Mouse (Mus musculus) MEL (cell line): ENCODE measurements at regions not wholly inside any gene's neighbourhood (a gene's known extent, or its start where the extent isn't known, plus 50 kb on each side); places are given as distances from the start of the nearest gene placed in this dataset.

Experiments
- DNase-seq: peaks from one replicate; pipeline ENCODE4 v3.0.0; 2011; ENCODE audit warnings: low read depth, low spot score
- H3K27ac ChIP-seq: 2 replicates; pipeline ENCODE4 v1.5.1; 2012; ENCODE audit warnings: low read depth, mild to moderate bottlenecking, control low read depth, low read length, moderate library complexity; ENCODE audit not compliant: control insufficient read depth
- H3K27me3 ChIP-seq, 2 experiments: fragments of 150-350 bp in 1 of 2; sonication (generic) in 1 of 2; 2 replicates each; pipeline ENCODE4 v1.6.1; 2012; ENCODE audit warnings: low read length in 2 of 2, mild to moderate bottlenecking in 2 of 2, improper control_type of control experiment in 1 of 2, moderate library complexity in 1 of 2; ENCODE audit not compliant: insufficient read depth in 2 of 2, control insufficient read depth in 1 of 2
- H3K36me3 ChIP-seq, 2 experiments: 2 replicates each; pipeline ENCODE4 v1.6.1; 2012 to 2014; ENCODE audit warnings: low read length in 2 of 2, improper control_type of control experiment in 1 of 2, inconsistent platforms in 1 of 2, mild to moderate bottlenecking in 1 of 2; ENCODE audit not compliant: insufficient read depth in 2 of 2, control insufficient read depth in 1 of 2
- H3K4me1 ChIP-seq, 2 experiments: fragments of 150-350 bp in 1 of 2; sonication (generic) in 1 of 2; 2 replicates each; pipeline ENCODE4 v1.6.1; 2012; ENCODE audit warnings: low read length in 2 of 2, improper control_type of control experiment in 1 of 2, mild to moderate bottlenecking in 1 of 2; ENCODE audit not compliant: insufficient read depth in 2 of 2, control insufficient read depth in 1 of 2
- H3K4me3 ChIP-seq, 2 experiments: fragments of 150-350 bp in 1 of 2; sonication (generic) in 1 of 2; 2 replicates each; pipeline ENCODE4 v1.5.1; 2012; ENCODE audit warnings: low read depth in 2 of 2, low read length in 2 of 2, mild to moderate bottlenecking in 2 of 2, moderate library complexity in 2 of 2, control low read depth in 1 of 2, improper control_type of control experiment in 1 of 2; ENCODE audit not compliant: control insufficient read depth in 1 of 2, insufficient read depth in 1 of 2
- H3K79me2 ChIP-seq: 2 replicates; pipeline ENCODE4 v1.6.1; 2012; ENCODE audit warnings: mild to moderate bottlenecking, low read length, moderate library complexity; ENCODE audit not compliant: control insufficient read depth, poor library complexity, insufficient read depth
- H3K9ac ChIP-seq: 2 replicates; pipeline ENCODE4 v1.6.1; 2012; ENCODE audit warnings: low read depth, mild to moderate bottlenecking, control low read depth, low read length, moderate library complexity; ENCODE audit not compliant: control insufficient read depth, poor library complexity, severe bottlenecking
- H3K9me3 ChIP-seq: fragments of 150-350 bp; sonication (generic); replicated peaks from 2 replicates; pipeline ENCODE4 v1.6.1; 2012; ENCODE audit warnings: mild to moderate bottlenecking, low read length, improper control_type of control experiment, moderate library complexity; ENCODE audit not compliant: insufficient read depth
- BHLHE40 ChIP-seq: IDR thresholded peaks from 2 replicates; pipeline ENCODE4 v1.6.1; 2012; ENCODE audit warnings: low read depth, mild to moderate bottlenecking, inconsistent platforms, low read length, improper control_type of control experiment, borderline replicate concordance
- CHD1 ChIP-seq: IDR thresholded peaks from 2 replicates; pipeline ENCODE4 v1.6.1; 2012; ENCODE audit warnings: low read depth, mild to moderate bottlenecking, inconsistent platforms, low read length, improper control_type of control experiment
- CTCF ChIP-seq, 3 experiments: IDR thresholded peaks in 2 of 3; conservative IDR thresholded peaks in 1 of 3; 2 replicates each; pipeline ENCODE4 v1.5.1; 2011 to 2012; ENCODE audit warnings: low read length in 3 of 3, low read depth in 2 of 3, mild to moderate bottlenecking in 2 of 3, improper control_type of control experiment in 1 of 3, inconsistent platforms in 1 of 3, mixed read lengths in 1 of 3, moderate library complexity in 1 of 3; ENCODE audit not compliant: control insufficient read depth in 1 of 3, insufficient read depth in 1 of 3, poor library complexity in 1 of 3, severe bottlenecking in 1 of 3
- E2F4 ChIP-seq: IDR thresholded peaks from 2 replicates; pipeline ENCODE4 v1.6.1; 2011; ENCODE audit warnings: low read depth, low read length, improper control_type of control experiment, borderline replicate concordance
- GABPA ChIP-seq: IDR thresholded peaks from 2 replicates; pipeline ENCODE4 v1.6.1; 2012; ENCODE audit warnings: low read depth, mild to moderate bottlenecking, inconsistent platforms, low read length, improper control_type of control experiment, moderate library complexity
- JUND ChIP-seq: IDR thresholded peaks from 2 replicates; pipeline ENCODE4 v1.6.1; 2011; ENCODE audit warnings: low read depth, mild to moderate bottlenecking, improper control_type of control experiment, low read length
- POLR2AphosphoS2 ChIP-seq: IDR thresholded peaks from 2 replicates; pipeline ENCODE4 v1.6.1; 2011; ENCODE audit warnings: low read length, improper control_type of control experiment
- RAD21 ChIP-seq: IDR thresholded peaks from 2 replicates; pipeline ENCODE4 v1.6.1; 2011; ENCODE audit warnings: mild to moderate bottlenecking, low read depth, low read length, improper control_type of control experiment
- ZKSCAN1 ChIP-seq: IDR thresholded peaks from 2 replicates; pipeline ENCODE4 v1.6.1; 2012; ENCODE audit warnings: low read depth, mild to moderate bottlenecking, inconsistent platforms, low read length, improper control_type of control experiment, moderate library complexity

- no peak overlapping the region for H3K9ac ChIP-seq
- TF ChIP-seq ZKSCAN1 (no peak), CTCF (IDR thresholded peaks at IDR 0.05 in 2 of 3, conservative IDR thresholded peaks at IDR 0.05 in 1 of 3; ENCODE audit: control insufficient read depth in 1 of 3, insufficient read depth in 1 of 3, low read depth in 2 of 3, low read length in 3 of 3, poor library complexity in 1 of 3, severe bottlenecking in 1 of 3) (peak in 1 of 3 experiments; percentile 9; a peak in 1 of 6 replicates), RAD21 (0 out of 2 replicates have a peak, but pooled peaks have one; percentile 1)
- no peaks in the 10 kb centered on the region for H3K27me3 ChIP-seq
- DNase-seq = no peak
- no peaks in the 10 kb centered on the region for H3K36me3 ChIP-seq
- no peak overlapping the region for H3K27ac ChIP-seq
- H3K79me2 ChIP-seq = no peaks in the 10 kb centered on the region
- no peaks in the 10 kb centered on the region for H3K4me1 ChIP-seq
- H3K4me3 ChIP-seq = no peak overlapping the region
- no peaks in the 10 kb centered on the region for H3K9me3 ChIP-seq
Observed at GRCm38 (mm10) chr1:122351530-122351929, 783.7 kb upstream of the Ddx18 start.

- Histone ChIP-seq H3K79me2 (no peaks in the 10 kb centered on the region), H3K4me3 (no peak overlapping the region), H3K4me1 (no peaks in the 10 kb centered on the region), H3K27ac (no peak overlapping the region), H3K9ac (no peak overlapping the region), H3K27me3 (no peaks in the 10 kb centered on the region), H3K36me3 (no peaks in the 10 kb centered on the region), H3K9me3 (no peaks in the 10 kb centered on the region)
- no peak for DNase-seq
- TF ChIP-seq E2F4 (no peak), GABPA (no peak), JUND (no peak), CHD1 (no peak), BHLHE40 (no peak)
Observed at GRCm38 (mm10) chr1:122333267-122333666, 765.5 kb upstream of the Ddx18 start.

- H3K9me3 ChIP-seq = no peaks in the 10 kb centered on the region
- no peaks in the 10 kb centered on the region for H3K79me2 ChIP-seq
- H3K4me3 ChIP-seq = no peak overlapping the region
- DNase-seq = no peak
- no peak overlapping the region for H3K9ac ChIP-seq
- TF ChIP-seq E2F4 (no peak), POLR2AphosphoS2 (no peak)
- H3K27me3 ChIP-seq = no peaks in the 10 kb centered on the region
- H3K4me1 ChIP-seq = no peaks in the 10 kb centered on the region
- H3K27ac ChIP-seq = no peak overlapping the region
- no peaks in the 10 kb centered on the region for H3K36me3 ChIP-seq
Observed at GRCm38 (mm10) chr1:122328276-122328675, 760.5 kb upstream of the Ddx18 start.
